Mouse (Mus musculus) heart, embryonic 15.5 days (tissue): ENCODE results near the gene Zswim9. TPM values are rescaled to one million over a fixed set of nuclear protein-coding genes. Genes with fewer than 3 reads are reported as not detected.
A peak's percentile ranks its signal among the peaks of the same experiment; 100 is the strongest.

Source experiments
- ATAC-seq: fragments of 200-750 bp; cut with Nextera tagmentation; replicated peaks from 2 replicates; pipeline ENCODE4 v1.8.0; 2017; ENCODE audit warnings: low read depth, moderate TSS enrichment; ENCODE audit not compliant: insufficient number of reproducible peaks, insufficient read depth, low FRiP score
- H3K27ac ChIP-seq: fragments of 300-500 bp; sonication (generic); 2 replicates; pipeline ENCODE4 v1.5.1; 2015; ENCODE audit warnings: mild to moderate bottlenecking, inconsistent platforms
- H3K27me3 ChIP-seq: fragments of 300-500 bp; sonication (generic); 2 replicates; pipeline ENCODE4 v1.6.1; 2015; ENCODE audit warnings: inconsistent platforms
- H3K36me3 ChIP-seq: fragments of 300-500 bp; sonication (generic); 2 replicates; pipeline ENCODE4 v1.6.1; 2015; ENCODE audit warnings: mild to moderate bottlenecking, inconsistent platforms
- H3K4me1 ChIP-seq: fragments of 300-500 bp; sonication (generic); replicated peaks from 2 replicates; pipeline ENCODE4 v1.6.1; 2015; ENCODE audit warnings: inconsistent platforms
- H3K4me2 ChIP-seq: fragments of 300-500 bp; sonication (generic); 2 replicates; pipeline ENCODE4 v1.6.1; 2015; ENCODE audit warnings: inconsistent platforms, mild to moderate bottlenecking, moderate library complexity
- H3K4me3 ChIP-seq: fragments of 300-500 bp; sonication (generic); 2 replicates; pipeline ENCODE4 v1.5.1; 2015; ENCODE audit warnings: mild to moderate bottlenecking, inconsistent platforms
- H3K9ac ChIP-seq: fragments of 300-500 bp; sonication (generic); 2 replicates; pipeline ENCODE4 v1.6.1; 2015; ENCODE audit warnings: mild to moderate bottlenecking, inconsistent platforms
- H3K9me3 ChIP-seq: fragments of 300-500 bp; sonication (generic); replicated peaks from 2 replicates; pipeline ENCODE4 v1.6.1; 2016; ENCODE audit warnings: inconsistent platforms
- WGBS: fragments of 180-500 bp; shearing (Covaris S2); methylation state at CpG from one replicate; pipeline ENCODE4 v1.1.7; 2015; ENCODE audit warnings: mixed read lengths; 5-methylcytosine and 5-hydroxymethylcytosine counted together
- polyA plus RNA-seq: library from polyadenylated mRNA; unstranded; fragments of >200 nt; fragmentation: Nextera tagmentation; extraction: Ambion mirVana; gene quantifications from 2 replicates; pipeline ENCODE4 v1.2.1, GENCODE M21; 2015

Zswim9 gene
- polyA plus RNA-seq, 1 experiment from 2014 or later, result 6.1 TPM

- H3K36me3 ChIP-seq, result 0 out of 2 replicates have a peak, but pooled peaks cover 3% of the 10 kb centered on the region
- no peak overlapping the region for H3K27ac ChIP-seq
- H3K9ac ChIP-seq, result no peak overlapping the region
- no peak for ATAC-seq
- H3K4me1 ChIP-seq, result no peaks in the 10 kb centered on the region
- no peak overlapping the region for H3K4me3 ChIP-seq
- H3K4me2 ChIP-seq, result no peak overlapping the region
- H3K27me3 ChIP-seq, result no peaks in the 10 kb centered on the region
- WGBS, result 86% methylated on average over 4 of the region's 4 CpGs
- H3K9me3 ChIP-seq, result no peaks in the 10 kb centered on the region
These were observed 9.7 kb downstream of the Zswim9 start for GRCm38 (mm10) chr7:13268749-13269260.

GRCm38 (mm10) chr7:13264396-13264795 lies 14.1 kb downstream of the Zswim9 start:
- Histone ChIP-seq H3K9me3 (no peaks in the 10 kb centered on the region), H3K9ac (no peak overlapping the region), H3K4me3 (no peak overlapping the region), H3K36me3 (no peaks in the 10 kb centered on the region), H3K4me1 (no peaks in the 10 kb centered on the region), H3K27ac (no peak overlapping the region), H3K27me3 (peaks cover 5% of the 10 kb centered on the region; the same call in 1 of the 2 replicates), H3K4me2 (no peak overlapping the region)
- no peak for ATAC-seq
- 60% methylated on average over 2 of the region's 2 CpGs for WGBS

GRCm38 (mm10) chr7:13263851-13264250 lies 14.7 kb downstream of the Zswim9 start:
- Histone ChIP-seq H3K27me3 (peaks cover 5% of the 10 kb centered on the region; the same call in 1 of the 2 replicates), H3K4me1 (no peaks in the 10 kb centered on the region), H3K9me3 (no peaks in the 10 kb centered on the region), H3K36me3 (no peaks in the 10 kb centered on the region), H3K4me3 (no peak overlapping the region), H3K27ac (no peak overlapping the region), H3K4me2 (no peak overlapping the region), H3K9ac (no peak overlapping the region)
- 74% methylated on average over 5 of the region's 5 CpGs for WGBS
- no peak for ATAC-seq

GRCm38 (mm10) chr7:13260746-13261700 lies 17.5 kb downstream of the Zswim9 start:
- no peak for ATAC-seq
- Histone ChIP-seq H3K4me3 (0 out of 2 replicates have a peak overlapping the region, but pooled peaks have one; percentile 2), H3K36me3 (no peaks in the 10 kb centered on the region), H3K4me2 (peak overlapping the region; percentile 30; the same call in 1 of the 2 replicates), H3K27ac (no peak overlapping the region), H3K9me3 (no peaks in the 10 kb centered on the region), H3K27me3 (peaks cover 5% of the 10 kb centered on the region; the same call in 1 of the 2 replicates), H3K4me1 (no peaks in the 10 kb centered on the region), H3K9ac (no peak overlapping the region)
- WGBS, result 43% methylated on average over 50 of the region's 50 CpGs

GRCm38 (mm10) chr7:13212720-13213119 lies 65.8 kb downstream of the Zswim9 start, which contains the start of gene Vmn1r89:
Gene Vmn1r89, plus strand, starts transcription at chr7:13213020.
- H3K36me3 ChIP-seq, result no peaks in the 10 kb centered on the region
- ATAC-seq, result no peak
- H3K4me3 ChIP-seq, result no peak within 1 kb of the TSS
- no peak within 1 kb of the TSS for H3K9ac ChIP-seq
- H3K4me2 ChIP-seq, result no peak within 1 kb of the TSS
- no peak within 1 kb of the TSS for H3K27ac ChIP-seq
- no peaks in the 10 kb centered on the region for H3K27me3 ChIP-seq
- no peaks in the 10 kb centered on the region for H3K4me1 ChIP-seq
- no peaks in the 10 kb centered on the region for H3K9me3 ChIP-seq

Other genes with a start within 250 kb of the Zswim9 start
- 129 and 133 TPM in 2 replicates for gene Chmp2a, start 243.9 kb downstream of the Zswim9 start, polyA plus RNA-seq
- 107 and 130 TPM in 2 replicates for gene Ube2m, start 240.4 kb downstream of the Zswim9 start, polyA plus RNA-seq
- gene Mzf1, start 224.0 kb downstream of the Zswim9 start, polyA plus RNA-seq, result 1.5 and 2.1 TPM in 2 replicates
- gene Vmn1r85, start 183.5 kb downstream of the Zswim9 start, polyA plus RNA-seq, result not detected in 2 replicates
- gene Vmn1r86, start 158.8 kb downstream of the Zswim9 start, polyA plus RNA-seq, result not detected in 2 replicates
- not detected in 2 replicates for gene Vmn1r87, start 138.6 kb downstream of the Zswim9 start, polyA plus RNA-seq
- gene Vmn1r88, start 119.2 kb downstream of the Zswim9 start, polyA plus RNA-seq, result not detected in 2 replicates
- not detected in 2 replicates for gene Vmn1r89, start 65.7 kb downstream of the Zswim9 start, polyA plus RNA-seq
- gene Lig1, start 1.4 kb downstream of the Zswim9 start, polyA plus RNA-seq, result 47.8 and 57.2 TPM in 2 replicates
- 0.30 and 0.39 TPM in 2 replicates for gene Pla2g4c, start 45.9 kb upstream of the Zswim9 start, polyA plus RNA-seq
- not detected in 2 replicates for gene Cabp5, start 119.4 kb upstream of the Zswim9 start, polyA plus RNA-seq
- not detected in 2 replicates for gene Bsph1, start 172.1 kb upstream of the Zswim9 start, polyA plus RNA-seq